Mouse (Mus musculus) erythroblast, embryonic 14.5 days (primary cell): ENCODE measurements around the gene Fam222a.

ENCODE experiments used
- GATA1 ChIP-seq: IDR thresholded peaks from 2 replicates; pipeline ENCODE4 v1.6.1; 2012; ENCODE audit warnings: low read length, inconsistent platforms, mixed read lengths
- TAL1 ChIP-seq: IDR thresholded peaks from 3 replicates; pipeline ENCODE4 v1.6.1; 2012; ENCODE audit warnings: low read length, inconsistent platforms, mixed read lengths

DNA sequence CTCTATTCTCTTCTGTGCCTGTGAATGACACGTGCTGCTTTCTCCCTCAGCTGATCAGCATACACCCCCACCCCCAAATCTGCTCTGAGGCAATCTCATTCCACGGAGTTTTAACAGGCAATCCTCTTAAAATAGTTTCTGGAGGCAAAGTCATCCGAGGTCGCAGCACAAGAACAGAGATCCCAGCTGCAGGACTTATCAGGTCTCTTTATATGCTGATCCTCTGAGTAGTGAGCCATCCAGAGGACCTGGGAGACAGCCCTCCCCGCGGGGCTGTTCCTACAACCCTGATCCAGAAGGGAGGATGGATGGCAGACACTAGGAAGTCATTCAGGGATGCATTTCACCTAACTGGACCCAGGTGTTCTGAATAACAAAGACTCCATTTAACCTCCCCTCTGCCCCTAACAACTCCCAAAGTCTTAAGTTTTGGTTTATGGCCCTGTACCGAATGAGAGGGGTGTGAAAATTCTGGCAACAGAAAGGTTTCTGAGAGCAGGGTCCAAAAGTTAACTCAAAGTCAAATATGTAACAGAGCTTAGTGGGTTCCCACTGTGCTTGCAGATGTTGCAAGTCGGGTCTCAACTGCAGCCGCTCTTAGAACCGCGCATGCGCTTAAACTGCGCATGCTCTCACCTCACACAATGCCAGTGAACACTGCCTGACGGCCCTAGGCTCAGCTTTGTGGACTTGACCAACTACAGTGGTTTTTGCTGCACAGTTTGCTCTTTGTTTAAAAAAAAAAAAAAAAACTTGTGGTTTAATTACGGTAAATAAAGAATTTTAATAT is 26.0 kb upstream of the Fam222a start:
- no peak for TF ChIP-seq GATA1
- TF ChIP-seq TAL1 = no peak
